Mouse (Mus musculus) activated CD4-positive, CD25-positive, alpha-beta regulatory T cell, adult 9 weeks (primary cell): Measurements from ENCODE around the gene Zfp821. TPM values are rescaled to one million over a fixed set of nuclear protein-coding genes. Genes with fewer than 3 reads are reported as not detected.

ENCODE experiments used
- polyA plus RNA-seq: library from polyadenylated mRNA; unstranded; fragments of 100-300 nt; shearing (Covaris generic); gene quantifications from one replicate; pipeline ENCODE4 v1.2.1, GENCODE M21; 2017

Gene Zfp821
- 5.2 TPM for polyA plus RNA-seq

GRCm38 (mm10) chr8:109705320-109706075 lies at the start of gene Zfp821:
Gene Zfp821 (plus strand): TSS chr8:109705546.

GRCm38 (mm10) chr8:109693146-109693900 lies 12.0 kb upstream of the Zfp821 start, which contains the start of gene Ist1:
Gene Ist1 (minus strand): TSS chr8:109693260.

GRCm38 (mm10) chr8:109737237-109738048 lies 32.1 kb downstream of the Zfp821 start, which contains the start of gene Atxn1l:
Gene Atxn1l (minus strand): TSS chr8:109737739.

Other genes with a start within 250 kb of the Zfp821 start
- not detected for gene Pmfbp1, start 211.5 kb upstream of the Zfp821 start, polyA plus RNA-seq
- gene Dhx38, start 139.7 kb upstream of the Zfp821 start, polyA plus RNA-seq, result 35.9 TPM
- 6.3 TPM for gene Txnl4b, start 139.7 kb upstream of the Zfp821 start, polyA plus RNA-seq
- gene Hp, start 126.4 kb upstream of the Zfp821 start, polyA plus RNA-seq, result not detected
- gene Dhodh, start 96.9 kb upstream of the Zfp821 start, polyA plus RNA-seq, result 35.1 TPM
- gene Pkd1l3, start 91.0 kb upstream of the Zfp821 start, polyA plus RNA-seq, result 1.3 TPM
- gene Ist1, start 12.3 kb upstream of the Zfp821 start, polyA plus RNA-seq, result 161 TPM
- 3.5 TPM for gene Atxn1l, start 32.2 kb downstream of the Zfp821 start, polyA plus RNA-seq
- gene Ap1g1, start 73.0 kb downstream of the Zfp821 start, polyA plus RNA-seq, result 66.1 TPM
- 1.1 TPM for gene Phlpp2, start 163.0 kb downstream of the Zfp821 start, polyA plus RNA-seq